Mouse (Mus musculus): ENCODE results near the gene 1700001O22Rik.

Gene 1700001O22Rik

DNA sequence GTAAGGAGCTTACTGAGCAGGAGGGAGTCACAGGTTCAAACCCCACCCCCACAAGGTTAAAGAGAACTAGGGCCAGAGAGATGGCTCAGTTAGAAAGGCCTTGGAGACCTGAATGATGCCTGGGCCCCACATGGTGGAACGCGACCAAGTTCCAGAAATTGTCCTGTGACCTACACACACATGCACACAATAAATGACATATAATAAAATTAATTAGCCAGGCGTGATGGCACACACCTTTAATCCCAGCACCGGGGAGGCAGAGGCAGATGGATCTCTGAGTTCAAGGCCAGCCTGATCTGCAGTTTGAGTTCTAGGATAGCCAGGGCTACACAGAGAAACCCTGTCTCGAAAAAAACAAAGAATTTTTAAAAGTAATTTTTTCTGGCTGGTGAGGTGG is 51.0 kb downstream of the 1700001O22Rik start:
- no peak for DNase-seq (ENCODE audit: low spot score)

DNA sequence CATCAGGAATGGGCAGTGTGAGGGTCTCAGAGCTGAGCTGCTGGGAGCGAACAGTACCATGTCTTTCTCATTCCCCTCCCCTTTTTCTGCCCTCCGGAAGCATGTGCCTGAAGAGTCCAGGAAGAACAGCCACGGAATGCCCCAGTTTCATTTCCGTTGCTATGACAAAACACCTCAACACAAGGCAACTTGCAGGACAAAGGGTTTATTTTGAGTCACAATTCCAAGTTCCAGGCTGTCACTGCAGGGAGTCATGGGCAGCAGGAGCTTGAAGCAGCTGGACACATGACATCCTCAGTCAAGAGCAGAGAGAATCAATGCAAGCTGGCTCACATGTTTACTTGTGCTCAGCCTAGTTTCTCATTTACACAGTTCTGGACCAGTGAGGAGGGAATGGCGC is 53.4 kb downstream of the 1700001O22Rik start:
- DNase-seq (ENCODE audit: low spot score): no peak

DNA sequence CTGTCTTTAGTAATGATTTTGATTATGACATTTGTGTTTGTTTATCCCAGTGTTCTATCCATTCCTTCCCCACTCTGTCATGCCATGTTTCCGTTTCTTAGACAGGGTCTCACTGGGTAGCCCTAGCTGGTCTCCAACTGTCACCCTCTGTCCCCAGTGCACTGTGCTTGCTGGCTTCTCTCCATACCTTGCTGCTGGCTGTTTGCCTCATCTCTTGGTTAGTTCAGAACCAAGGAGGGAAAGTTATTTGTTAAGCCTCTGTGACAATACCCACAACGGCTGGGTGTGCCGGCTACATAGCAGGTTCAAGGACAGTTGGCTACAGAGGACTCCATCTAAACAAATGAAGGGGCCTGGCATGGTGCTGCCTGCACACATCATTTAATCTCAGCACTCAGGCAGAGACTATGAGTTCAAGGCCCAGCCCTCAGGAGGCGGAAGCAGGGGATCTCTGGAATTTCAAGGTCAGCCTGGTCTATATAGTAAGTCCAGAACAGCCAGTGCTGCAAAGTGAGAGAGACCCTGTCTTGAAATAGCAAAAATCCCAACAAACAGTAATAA is 55.8 kb downstream of the 1700001O22Rik start:
- no peak for DNase-seq (ENCODE audit: low spot score)

Measured in left cerebral cortex, adult 11 months (tissue).